Mouse (Mus musculus): ENCODE results near the gene 2410137M14Rik. TPM values are rescaled to one million over a fixed set of nuclear protein-coding genes. Genes with fewer than 3 reads are reported as not detected.

The 2410137M14Rik gene
- polyA plus RNA-seq, 1 experiment from 2014 or later: 0.31 TPM

DNA sequence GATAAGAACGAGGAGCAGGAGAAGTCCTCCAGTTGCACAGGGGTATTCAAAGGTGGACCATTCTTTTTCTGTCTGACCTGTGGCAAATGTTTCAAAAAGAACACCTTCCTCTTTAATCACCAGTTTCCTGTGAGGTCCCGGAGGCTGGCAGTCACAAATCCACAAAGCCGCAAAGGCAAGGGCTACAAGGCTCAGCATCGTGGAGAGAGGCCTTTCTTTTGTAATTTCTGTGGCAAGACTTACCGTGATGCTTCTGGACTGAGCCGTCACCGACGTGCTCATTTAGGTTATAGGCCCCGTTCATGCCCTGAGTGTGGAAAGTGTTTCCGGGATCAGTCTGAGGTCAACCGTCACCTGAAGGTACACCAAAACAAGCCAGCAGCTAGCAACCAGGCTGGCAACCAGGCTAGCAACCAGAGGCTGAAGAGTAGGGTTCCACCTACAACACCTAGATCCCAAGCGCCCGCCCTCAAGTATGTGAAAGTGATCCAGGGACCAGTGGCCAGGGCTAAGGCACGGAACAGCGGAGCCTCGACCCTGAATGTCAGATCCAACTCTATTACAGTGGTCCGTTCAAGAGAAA lies 28.5 kb upstream of the 2410137M14Rik start:
- Histone ChIP-seq H3K9me3 (no peaks in the 10 kb centered on the region), H3K36me3 (peaks cover 75% of the 10 kb centered on the region), H3K9ac (no peak overlapping the region), H3K4me2 (no peak overlapping the region), H3K27me3 (no peaks in the 10 kb centered on the region), H3K4me1 (replicated peaks) (peaks cover 43% of the 10 kb centered on the region), H3K4me3 (no peak overlapping the region), H3K27ac (replicated peaks) (no peak overlapping the region)
- ATAC-seq (ENCODE audit: low read depth): no peak
- 93% methylated on average over 17 of the region's 17 CpGs for WGBS

- Histone ChIP-seq H3K4me2 (no peak overlapping the region), H3K4me3 (no peak overlapping the region), H3K36me3 (peaks cover 79% of the 10 kb centered on the region)
Observed at GRCm38 (mm10) chr17:37008161-37008560, 27.1 kb upstream of the 2410137M14Rik start.

DNA sequence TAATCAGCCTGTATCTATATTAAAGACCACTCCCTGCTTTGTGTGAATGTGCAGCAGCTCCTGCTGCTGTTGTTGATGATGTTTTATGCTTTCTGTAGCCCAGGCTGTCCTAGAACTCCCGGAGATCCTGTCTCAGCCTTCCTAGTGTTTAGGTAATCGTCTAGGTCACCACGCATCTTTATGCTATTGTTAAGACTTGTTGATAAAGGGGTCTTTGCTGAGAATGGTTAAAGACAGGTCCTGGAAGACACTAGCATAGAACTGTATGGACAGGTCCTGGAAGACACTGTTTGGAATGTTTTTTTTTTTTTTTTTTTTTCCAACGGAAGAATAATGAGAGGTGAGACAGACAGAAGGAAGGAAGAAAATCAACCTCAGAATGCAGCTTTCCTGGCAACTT lies 22.3 kb upstream of the 2410137M14Rik start:
- Histone ChIP-seq H3K9me3 (no peaks in the 10 kb centered on the region), H3K4me2 (peak overlapping the region; percentile 70), H3K36me3 (peaks cover 38% of the 10 kb centered on the region), H3K27me3 (no peaks in the 10 kb centered on the region), H3K27ac (replicated peaks) (peak overlapping the region; percentile 95), H3K9ac (peak overlapping the region; percentile 87), H3K4me3 (peak overlapping the region; percentile 63), H3K4me1 (replicated peaks) (peaks cover 36% of the 10 kb centered on the region)
- 37% methylated on average over 4 of the region's 4 CpGs for WGBS
- peak; percentile 30 for ATAC-seq (ENCODE audit: low read depth)

More at GRCm38 (mm10) chr17:37008161-37008560, 27.1 kb upstream of the 2410137M14Rik start:
- Histone ChIP-seq H3K9ac (no peak overlapping the region), H3K27me3 (no peaks in the 10 kb centered on the region), H3K9me3 (no peaks in the 10 kb centered on the region), H3K4me1 (replicated peaks) (peaks cover 57% of the 10 kb centered on the region), H3K27ac (replicated peaks) (no peak overlapping the region)
- no peak for ATAC-seq (ENCODE audit: low read depth)
- 95% methylated on average over 6 of the region's 6 CpGs for WGBS

- Histone ChIP-seq H3K4me1 (replicated peaks) (peaks cover 29% of the 10 kb centered on the region), H3K4me2 (peak overlapping the region; percentile 70), H3K9ac (peak overlapping the region; percentile 87), H3K4me3 (peak overlapping the region; percentile 63), H3K9me3 (no peaks in the 10 kb centered on the region), H3K27ac (replicated peaks) (peak overlapping the region; percentile 95), H3K36me3 (peaks cover 31% of the 10 kb centered on the region), H3K27me3 (no peaks in the 10 kb centered on the region)
- under 1% methylated on average over 49 of the region's 49 CpGs for WGBS
- ATAC-seq (ENCODE audit: low read depth): peak; percentile 90
Observed at GRCm38 (mm10) chr17:37002364-37003330, 21.6 kb upstream of the 2410137M14Rik start.

- ATAC-seq (ENCODE audit: low read depth): no peak
- no peaks in the 10 kb centered on the region for H3K9me3 ChIP-seq
- H3K27ac ChIP-seq (replicated peaks): peak within 1 kb of the TSS; percentile 95
- H3K27me3 ChIP-seq: no peaks in the 10 kb centered on the region
- H3K9ac ChIP-seq: 0 out of 2 replicates have a peak within 1 kb of the TSS, but pooled peaks have one; percentile 87
- WGBS: 94% methylated on average over 7 of the region's 7 CpGs
- H3K4me1 ChIP-seq (replicated peaks): peaks cover 25% of the 10 kb centered on the region
- H3K4me2 ChIP-seq: peak within 1 kb of the TSS; percentile 70
- H3K36me3 ChIP-seq: peaks cover 13% of the 10 kb centered on the region
- peak within 1 kb of the TSS; percentile 63 for H3K4me3 ChIP-seq
Observed at GRCm38 (mm10) chr17:37000863-37001262, 19.8 kb upstream of the 2410137M14Rik start, which contains the start of gene Zfp57. Gene Zfp57, plus strand, starts transcription at chr17:37001163.

GRCm38 (mm10) chr17:36998477-36998876 lies 17.4 kb upstream of the 2410137M14Rik start:
- H3K27ac ChIP-seq (replicated peaks): no peak overlapping the region
- WGBS: 73% methylated on average over 2 of the region's 2 CpGs
- no peaks in the 10 kb centered on the region for H3K36me3 ChIP-seq
- no peak overlapping the region for H3K4me2 ChIP-seq
- H3K9ac ChIP-seq: no peak overlapping the region
- ATAC-seq (ENCODE audit: low read depth): no peak
- H3K27me3 ChIP-seq: no peaks in the 10 kb centered on the region
- peaks cover 8% of the 10 kb centered on the region for H3K4me1 ChIP-seq (replicated peaks)
- H3K9me3 ChIP-seq: no peaks in the 10 kb centered on the region
- H3K4me3 ChIP-seq: no peak overlapping the region

GRCm38 (mm10) chr17:36997033-36997735 lies 16.1 kb upstream of the 2410137M14Rik start:
- 31% methylated on average over 7 of the region's 7 CpGs for WGBS
- H3K4me2 ChIP-seq: no peak overlapping the region
- no peaks in the 10 kb centered on the region for H3K9me3 ChIP-seq
- no peak for ATAC-seq (ENCODE audit: low read depth)
- peaks cover 4% of the 10 kb centered on the region; the same call in 1 of the 2 replicates for H3K4me1 ChIP-seq (replicated peaks)
- no peaks in the 10 kb centered on the region for H3K36me3 ChIP-seq
- no peaks in the 10 kb centered on the region for H3K27me3 ChIP-seq
- no peak overlapping the region for H3K4me3 ChIP-seq
- no peak overlapping the region for H3K27ac ChIP-seq (replicated peaks)
- H3K9ac ChIP-seq: no peak overlapping the region

DNA sequence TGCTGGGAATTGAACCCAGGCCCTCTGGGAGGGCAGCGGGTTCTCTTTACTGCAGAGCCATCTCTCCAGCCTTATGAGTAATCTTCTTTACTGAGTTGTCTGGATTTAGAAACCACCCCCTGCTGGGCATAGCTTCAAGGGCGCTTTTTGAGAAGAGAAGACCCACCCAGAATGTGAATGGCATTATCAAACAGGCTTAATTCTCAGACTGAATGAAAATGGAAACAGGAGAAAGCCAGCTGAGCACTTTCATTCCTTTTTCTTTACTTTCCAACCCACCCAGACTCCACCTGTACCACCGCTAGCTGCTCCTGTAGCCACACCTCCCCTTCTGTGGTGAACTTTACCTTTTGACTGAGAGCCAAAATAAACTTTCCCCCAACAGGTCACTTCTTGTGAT lies 14.4 kb upstream of the 2410137M14Rik start:
- Histone ChIP-seq H3K4me1 (replicated peaks) (no peaks in the 10 kb centered on the region), H3K4me2 (no peak overlapping the region), H3K27ac (replicated peaks) (no peak overlapping the region), H3K4me3 (no peak overlapping the region), H3K27me3 (no peaks in the 10 kb centered on the region), H3K9me3 (no peaks in the 10 kb centered on the region), H3K36me3 (no peaks in the 10 kb centered on the region), H3K9ac (no peak overlapping the region)
- WGBS: 71% methylated on average over 3 of the region's 3 CpGs
- ATAC-seq (ENCODE audit: low read depth): no peak

DNA sequence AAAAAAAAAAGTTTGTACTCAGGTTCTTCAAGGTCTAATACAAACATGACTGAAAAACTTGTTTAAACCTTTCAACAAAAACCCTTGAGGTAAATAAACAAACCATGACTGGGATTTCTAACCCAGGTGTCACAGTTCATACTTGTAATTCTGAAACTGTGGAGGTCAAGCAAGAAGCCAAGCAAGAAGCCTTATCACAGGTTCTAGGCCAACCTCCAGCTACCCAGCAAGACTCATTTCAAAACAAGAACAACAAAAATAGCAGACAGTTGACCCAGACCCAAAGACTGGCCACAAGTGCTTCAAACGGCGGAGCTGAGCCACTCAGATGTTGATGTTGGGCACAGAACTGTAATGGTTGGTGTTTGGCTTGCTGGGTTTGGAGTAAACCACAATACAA lies 13.5 kb upstream of the 2410137M14Rik start:
- H3K4me2 ChIP-seq: no peak overlapping the region
- ATAC-seq (ENCODE audit: low read depth): no peak
- WGBS: 91% methylated on average over 2 of the region's 2 CpGs

DNA sequence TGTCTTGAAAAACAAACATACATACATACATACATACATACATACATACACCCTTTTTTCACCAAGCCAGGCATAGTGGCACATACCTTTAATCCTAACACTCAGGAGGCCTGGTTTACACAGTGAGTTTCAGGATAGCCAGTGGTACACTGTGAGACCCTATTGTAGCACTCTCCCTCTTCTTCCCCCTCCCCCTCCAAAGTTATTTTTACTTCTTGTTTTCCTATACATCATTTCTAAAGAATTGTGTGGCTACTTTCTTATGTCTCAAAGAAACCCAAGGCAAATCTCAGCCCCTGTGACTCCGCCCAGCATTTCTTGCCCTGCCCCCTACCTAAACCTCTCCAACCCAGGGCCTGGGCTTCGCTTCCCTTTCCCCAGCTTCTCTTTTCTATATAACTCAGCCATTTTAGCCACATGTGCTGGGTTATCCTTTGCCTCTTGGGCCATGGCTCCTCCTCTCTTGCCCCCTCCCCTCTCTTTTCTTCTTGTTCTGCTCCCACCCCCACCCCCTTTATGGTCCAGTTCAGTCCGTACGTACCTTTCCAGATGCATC lies 12.8 kb upstream of the 2410137M14Rik start:
- no peaks in the 10 kb centered on the region for H3K4me1 ChIP-seq (replicated peaks)
- no peak overlapping the region for H3K9ac ChIP-seq
- ATAC-seq (ENCODE audit: low read depth): no peak
- no peak overlapping the region for H3K4me3 ChIP-seq
- H3K9me3 ChIP-seq: no peaks in the 10 kb centered on the region
- H3K36me3 ChIP-seq: no peaks in the 10 kb centered on the region
- WGBS: 78% methylated on average over 4 of the region's 4 CpGs
- peaks cover 13% of the 10 kb centered on the region for H3K27me3 ChIP-seq
- H3K27ac ChIP-seq (replicated peaks): no peak overlapping the region
- no peak overlapping the region for H3K4me2 ChIP-seq

More for the DNA sequence above, 13.5 kb upstream of the 2410137M14Rik start:
- Histone ChIP-seq H3K4me1 (replicated peaks) (no peaks in the 10 kb centered on the region), H3K9ac (no peak overlapping the region), H3K36me3 (no peaks in the 10 kb centered on the region), H3K27me3 (peaks cover 6% of the 10 kb centered on the region), H3K9me3 (no peaks in the 10 kb centered on the region), H3K4me3 (no peak overlapping the region), H3K27ac (replicated peaks) (no peak overlapping the region)

GRCm38 (mm10) chr17:36992336-36993104 lies 11.5 kb upstream of the 2410137M14Rik start:
- ATAC-seq (ENCODE audit: low read depth): no peak
- Histone ChIP-seq H3K4me1 (replicated peaks) (0 out of 2 replicates have a peak, but pooled peaks cover 4% of the 10 kb centered on the region), H3K9ac (no peak overlapping the region), H3K27me3 (peaks cover 26% of the 10 kb centered on the region), H3K4me2 (no peak overlapping the region), H3K9me3 (no peaks in the 10 kb centered on the region), H3K27ac (replicated peaks) (no peak overlapping the region), H3K36me3 (no peaks in the 10 kb centered on the region), H3K4me3 (no peak overlapping the region)
- WGBS: 71% methylated on average over 3 of the region's 3 CpGs

All from neural tube, embryonic 13.5 days (tissue).